Mouse (Mus musculus) spleen, adult 2 months (tissue): ENCODE measurements at regions not wholly inside any gene's neighbourhood (a gene's known extent, or its start where the extent isn't known, plus 50 kb on each side); places are given as distances from the start of the nearest gene placed in this dataset.
"Not testable (repeated sequence)": the region's sequence is repeated elsewhere in the genome, so short reads cannot be mapped to it uniquely, and the experiment has no call there.

Experiments used
- DNase-seq, 2 experiments: peaks; one replicate each; pipeline versions ENCODE4 v3.0.0 to v3.0.0-alpha.2; 2012 to 2021; ENCODE audit warnings: low spot score in 2 of 2, low read depth in 1 of 2
- H3K27ac ChIP-seq: fragments of 200-500 bp; 2 replicates; pipeline ENCODE4 v1.5.1; 2012; ENCODE audit warnings: low read length, inconsistent platforms; ENCODE audit not compliant: insufficient read depth
- H3K27me3 ChIP-seq: fragments of 200-500 bp; 2 replicates; pipeline ENCODE4 v1.6.1; 2012; ENCODE audit warnings: mild to moderate bottlenecking, moderate library complexity, low read length, inconsistent platforms; ENCODE audit not compliant: control insufficient read depth, insufficient read depth
- H3K36me3 ChIP-seq: fragments of 200-500 bp; 2 replicates; pipeline ENCODE4 v1.6.1; 2012; ENCODE audit warnings: mild to moderate bottlenecking, low read length, inconsistent platforms; ENCODE audit not compliant: control insufficient read depth, insufficient read depth
- H3K4me1 ChIP-seq: fragments of 200-500 bp; 2 replicates; pipeline ENCODE4 v1.6.1; 2011; ENCODE audit warnings: inconsistent platforms; ENCODE audit not compliant: control insufficient read depth, insufficient read depth, insufficient read length
- H3K4me3 ChIP-seq: fragments of 200-500 bp; 2 replicates; pipeline ENCODE4 v1.5.1; 2011; ENCODE audit warnings: mild to moderate bottlenecking, inconsistent platforms; ENCODE audit not compliant: insufficient read depth, insufficient read length; ENCODE audit errors: extremely low read depth
- CTCF ChIP-seq: fragments of 200-500 bp; IDR thresholded peaks from 2 replicates; pipeline ENCODE4 v1.5.1; 2011; ENCODE audit warnings: mild to moderate bottlenecking, inconsistent platforms; ENCODE audit not compliant: insufficient read depth, insufficient read length, insufficient replicate concordance; ENCODE audit errors: extremely low read depth
- POLR2A ChIP-seq: fragments of 200-500 bp; IDR thresholded peaks from 2 replicates; pipeline ENCODE4 v1.6.1; 2011; ENCODE audit warnings: low read depth, low read length, inconsistent platforms
- WGBS: fragments of 180-500 bp; shearing (Covaris S2); methylation state at CpG from one replicate; pipeline ENCODE4 v1.1.7; 2018; 5-methylcytosine and 5-hydroxymethylcytosine counted together

- H3K27ac ChIP-seq, result no peak overlapping the region
- no peaks in the 10 kb centered on the region for H3K4me1 ChIP-seq
- TF ChIP-seq POLR2A (no peak), CTCF (no peak)
- DNase-seq, result no peak
- 81% methylated on average over 2 of the region's 2 CpGs for WGBS
- H3K4me3 ChIP-seq, result no peak overlapping the region
- no peaks in the 10 kb centered on the region for H3K36me3 ChIP-seq
- no peaks in the 10 kb centered on the region for H3K27me3 ChIP-seq
Observed at GRCm38 (mm10) chr4:71446461-71446860, 311.3 kb downstream of the Gm11232 start.

DNA sequence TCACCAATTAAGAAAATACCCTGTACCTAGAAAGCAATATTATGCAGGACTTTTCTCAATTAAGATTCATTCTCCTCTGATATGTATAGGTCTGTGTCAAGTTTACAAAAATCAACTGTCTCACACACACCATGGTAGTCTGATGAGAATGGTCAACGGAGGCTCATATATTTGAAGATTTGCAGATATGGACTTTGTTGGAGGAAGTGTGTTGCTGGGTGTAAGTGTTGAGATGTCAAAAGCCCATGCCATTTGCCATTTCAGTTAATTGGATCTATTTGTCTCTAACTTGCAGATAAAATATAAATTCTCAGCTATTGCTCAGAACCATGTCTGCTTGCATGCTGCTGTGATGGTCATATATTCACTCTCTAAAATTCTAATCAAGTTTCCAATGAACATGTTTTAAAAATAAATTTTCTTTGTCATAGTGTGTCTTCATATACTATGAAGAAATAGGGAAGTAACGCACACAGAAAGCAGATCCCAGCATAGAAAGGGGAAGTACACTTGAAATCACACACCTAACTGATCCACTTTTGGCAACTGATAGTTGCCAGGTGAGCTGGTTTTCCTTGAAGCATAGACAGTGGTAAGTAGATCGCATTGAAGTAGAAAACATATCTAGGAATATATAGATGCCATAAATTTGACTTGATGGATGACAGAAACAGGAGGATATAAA lies 326.4 kb downstream of the Gm11232 start:
- no peak for DNase-seq
- no peak for TF ChIP-seq POLR2A
- no peak for TF ChIP-seq CTCF
- no peaks in the 10 kb centered on the region for H3K36me3 ChIP-seq
- H3K4me3 ChIP-seq, result no peak overlapping the region
- WGBS, result 19% methylated on average over 3 of the region's 3 CpGs
- H3K4me1 ChIP-seq, result no peaks in the 10 kb centered on the region
- H3K27ac ChIP-seq, result no peak overlapping the region
- H3K27me3 ChIP-seq, result no peaks in the 10 kb centered on the region

GRCm38 (mm10) chr4:71422121-71422520 lies 335.6 kb downstream of the Gm11232 start:
- H3K4me3 ChIP-seq, H3K27ac ChIP-seq, H3K27me3 ChIP-seq, H3K36me3 ChIP-seq, DNase-seq, H3K4me1 ChIP-seq: not testable (repeated sequence)
- WGBS, result 87% methylated on average over 7 of the region's 7 CpGs

- no peaks in the 10 kb centered on the region for H3K4me1 ChIP-seq
- TF ChIP-seq POLR2A (no peak), CTCF (no peak)
- DNase-seq, result no peak
- H3K4me3 ChIP-seq, result no peak overlapping the region
- no peaks in the 10 kb centered on the region for H3K36me3 ChIP-seq
- H3K27me3 ChIP-seq, result no peaks in the 10 kb centered on the region
- H3K27ac ChIP-seq, result no peak overlapping the region
Observed at GRCm38 (mm10) chr4:71409867-71410266, 347.9 kb downstream of the Gm11232 start.

DNA sequence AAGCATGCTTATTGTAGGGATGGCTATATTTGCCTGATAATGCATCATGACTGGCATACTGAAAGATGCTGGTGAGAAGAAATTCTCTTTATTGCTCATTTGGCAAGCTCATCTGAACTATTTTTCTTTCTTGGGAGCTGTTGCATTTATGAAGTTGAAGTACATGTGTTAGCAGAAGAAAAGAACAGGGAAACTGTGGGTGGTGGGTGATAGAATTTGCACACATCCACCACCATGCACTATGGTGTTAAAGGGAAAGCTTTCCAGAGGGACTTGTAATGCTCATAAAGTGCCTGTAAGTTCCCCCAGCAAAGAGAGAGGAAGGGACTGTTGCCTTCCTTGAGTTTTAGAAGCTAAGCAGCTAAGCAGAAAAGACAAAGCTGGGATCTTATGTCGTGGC lies 367.3 kb downstream of the Gm11232 start:
- DNase-seq, result no peak
- WGBS, result 87% methylated on average over 1 of the region's 1 CpGs
- Histone ChIP-seq H3K4me1 (no peaks in the 10 kb centered on the region), H3K36me3 (no peaks in the 10 kb centered on the region), H3K27ac (no peak overlapping the region), H3K27me3 (no peaks in the 10 kb centered on the region), H3K4me3 (no peak overlapping the region)
- TF ChIP-seq POLR2A (no peak), CTCF (no peak)

- H3K4me3 ChIP-seq, result no peak overlapping the region
- H3K27me3 ChIP-seq, result no peaks in the 10 kb centered on the region
- no peak for DNase-seq
- no peaks in the 10 kb centered on the region for H3K4me1 ChIP-seq
- TF ChIP-seq POLR2A (no peak), CTCF (no peak)
- no peaks in the 10 kb centered on the region for H3K36me3 ChIP-seq
- no peak overlapping the region for H3K27ac ChIP-seq
- 89% methylated on average over 5 of the region's 5 CpGs for WGBS
Observed at GRCm38 (mm10) chr4:71369276-71369675, 388.5 kb downstream of the Gm11232 start.

GRCm38 (mm10) chr4:71363761-71364160 lies 394.0 kb downstream of the Gm11232 start:
- TF ChIP-seq POLR2A (no peak), CTCF (no peak)
- no peaks in the 10 kb centered on the region for H3K4me1 ChIP-seq
- no peak overlapping the region for H3K4me3 ChIP-seq
- no peak overlapping the region for H3K27ac ChIP-seq
- DNase-seq, result no peak
- 69% methylated on average over 1 of the region's 1 CpGs for WGBS
- no peaks in the 10 kb centered on the region for H3K27me3 ChIP-seq
- H3K36me3 ChIP-seq, result no peaks in the 10 kb centered on the region
